Mouse (Mus musculus) intestine, postnatal 0 days (tissue): Measurements from ENCODE around the gene Apaf1. TPM values are rescaled to one million over a fixed set of nuclear protein-coding genes. Genes with fewer than 3 reads are reported as not detected.

ENCODE experiments used
- ATAC-seq: fragments of 200-750 bp; cut with Nextera tagmentation; 2 replicates; pipeline ENCODE4 v1.8.0; 2017; ENCODE audit warnings: mild to moderate bottlenecking, moderate TSS enrichment, moderate library complexity
- H3K27ac ChIP-seq: fragments of 300-500 bp; sonication (generic); 2 replicates; pipeline ENCODE4 v1.5.1; 2014; ENCODE audit warnings: mild to moderate bottlenecking, low read depth, low read length, moderate library complexity
- H3K27me3 ChIP-seq: fragments of 300-500 bp; sonication (generic); replicated peaks from 2 replicates; pipeline ENCODE4 v1.6.1; 2014; ENCODE audit warnings: low read length, mixed read lengths; ENCODE audit not compliant: control insufficient read depth, insufficient read depth
- H3K36me3 ChIP-seq: fragments of 300-500 bp; sonication (generic); 2 replicates; pipeline ENCODE4 v1.6.1; 2014; ENCODE audit warnings: mild to moderate bottlenecking, moderate library complexity; ENCODE audit not compliant: control insufficient read depth, insufficient read depth
- H3K4me1 ChIP-seq: fragments of 300-500 bp; sonication (generic); replicated peaks from 2 replicates; pipeline ENCODE4 v1.6.1; 2014; ENCODE audit warnings: antibody characterized with exemption, low read length, mixed read lengths; ENCODE audit not compliant: control insufficient read depth, insufficient read depth
- H3K4me2 ChIP-seq: fragments of 300-500 bp; sonication (generic); replicated peaks from 2 replicates; pipeline ENCODE4 v1.6.1; 2014; ENCODE audit warnings: low read depth, mild to moderate bottlenecking, moderate library complexity
- H3K4me3 ChIP-seq: fragments of 300-500 bp; sonication (generic); 2 replicates; pipeline ENCODE4 v1.5.1; 2014; ENCODE audit warnings: low read depth, low read length
- H3K9ac ChIP-seq: fragments of 300-500 bp; sonication (generic); 2 replicates; pipeline ENCODE4 v1.6.1; 2014; ENCODE audit warnings: mild to moderate bottlenecking, low read depth, low read length
- H3K9me3 ChIP-seq: fragments of 300-500 bp; sonication (generic); 2 replicates; pipeline ENCODE4 v1.6.1; 2016; ENCODE audit warnings: mixed run types; ENCODE audit not compliant: control insufficient read depth
- CTCF ChIP-seq: sonication (generic); IDR thresholded peaks from 2 replicates; pipeline ENCODE4 v1.5.1; 2016; ENCODE audit warnings: low read depth, mild to moderate bottlenecking, control low read depth, antibody characterized with exemption, moderate library complexity
- WGBS: fragments of 180-500 bp; shearing (Covaris S2); extraction: QIAGEN DNeasy Blood & Tissue Kit; methylation state at CpG from one replicate; pipeline ENCODE4 v1.1.7; 2014; 5-methylcytosine and 5-hydroxymethylcytosine counted together
- polyA plus RNA-seq: library from polyadenylated mRNA; unstranded; fragments of >200 nt; fragmentation: Nextera tagmentation; extraction: Ambion mirVana; gene quantifications from 2 replicates; pipeline ENCODE4 v1.2.1, GENCODE M21; 2015

Gene Apaf1
- polyA plus RNA-seq, 1 experiment from 2014 or later = 26.5 TPM

- WGBS = 85% methylated on average over 14 of the region's 14 CpGs
- no peak for TF ChIP-seq CTCF
- ATAC-seq = no peak
- Histone ChIP-seq H3K27ac (no peak overlapping the region), H3K4me3 (no peak overlapping the region), H3K27me3 (no peaks in the 10 kb centered on the region), H3K9ac (no peak overlapping the region), H3K36me3 (no peaks in the 10 kb centered on the region), H3K9me3 (no peaks in the 10 kb centered on the region), H3K4me2 (no peak overlapping the region), H3K4me1 (no peaks in the 10 kb centered on the region)
Measured at GRCm38 (mm10) chr10:90942001-90942700, 140.4 kb downstream of the Apaf1 start.

GRCm38 (mm10) chr10:90940521-90941520 lies 141.7 kb downstream of the Apaf1 start:
- no peak for TF ChIP-seq CTCF
- H3K9me3 ChIP-seq = no peaks in the 10 kb centered on the region
- no peaks in the 10 kb centered on the region for H3K36me3 ChIP-seq
- H3K4me3 ChIP-seq = no peak overlapping the region
- H3K4me2 ChIP-seq = no peak overlapping the region
- no peak overlapping the region for H3K27ac ChIP-seq
- H3K4me1 ChIP-seq = no peaks in the 10 kb centered on the region
- H3K9ac ChIP-seq = no peak overlapping the region
- ATAC-seq = no peak
- 87% methylated on average over 15 of the region's 15 CpGs for WGBS
- H3K27me3 ChIP-seq = no peaks in the 10 kb centered on the region

Other genes with a start within 250 kb of the Apaf1 start
- gene Ikbip, start 170 bp upstream of the Apaf1 start, polyA plus RNA-seq = 19.4 and 23.0 TPM in 2 replicates
- 1,127 and 1,178 TPM in 2 replicates for gene Slc25a3, start 41.3 kb upstream of the Apaf1 start, polyA plus RNA-seq
- 57.7 and 59.7 TPM in 2 replicates for gene Tmpo, start 98.5 kb upstream of the Apaf1 start, polyA plus RNA-seq